Mouse (Mus musculus) heart, embryonic 16.5 days (tissue): ENCODE measurements at regions not wholly inside any gene's neighbourhood (a gene's known extent, or its start where the extent isn't known, plus 50 kb on each side); places are given as distances from the start of the nearest gene placed in this dataset.

Experiments
- ATAC-seq: fragments of 200-750 bp; cut with Nextera tagmentation; replicated peaks from 2 replicates; pipeline ENCODE4 v1.8.0; 2017; ENCODE audit warnings: moderate number of reproducible peaks; ENCODE audit not compliant: insufficient read depth, low FRiP score; ENCODE audit errors: extremely low read depth
- H3K27ac ChIP-seq: fragments of 300-500 bp; sonication (generic); 2 replicates; pipeline ENCODE4 v1.5.1; 2014; ENCODE audit warnings: mild to moderate bottlenecking, low read length, control low read depth, moderate library complexity
- H3K27me3 ChIP-seq: fragments of 300-500 bp; sonication (generic); 2 replicates; pipeline ENCODE4 v1.6.1; 2014; ENCODE audit warnings: low read length, mixed read lengths; ENCODE audit not compliant: control insufficient read depth, insufficient read depth
- H3K36me3 ChIP-seq: fragments of 300-500 bp; sonication (generic); 2 replicates; pipeline ENCODE4 v1.6.1; 2014; ENCODE audit not compliant: control insufficient read depth, insufficient read depth
- H3K4me1 ChIP-seq: fragments of 300-500 bp; sonication (generic); 2 replicates; pipeline ENCODE4 v1.6.1; 2014; ENCODE audit warnings: low read length, mixed read lengths; ENCODE audit not compliant: control insufficient read depth, insufficient read depth
- H3K4me2 ChIP-seq: fragments of 300-500 bp; sonication (generic); 2 replicates; pipeline ENCODE4 v1.6.1; 2014; ENCODE audit warnings: low read depth, mild to moderate bottlenecking, control low read depth, low read length
- H3K4me3 ChIP-seq: fragments of 300-500 bp; sonication (generic); 2 replicates; pipeline ENCODE4 v1.5.1; 2014; ENCODE audit warnings: mild to moderate bottlenecking, control low read depth, low read length
- H3K9ac ChIP-seq: fragments of 300-500 bp; sonication (generic); 2 replicates; pipeline ENCODE4 v1.6.1; 2014; ENCODE audit warnings: low read length, control low read depth
- H3K9me3 ChIP-seq: fragments of 300-500 bp; sonication (generic); replicated peaks from 2 replicates; pipeline ENCODE4 v1.6.1; 2016; ENCODE audit warnings: low read length; ENCODE audit not compliant: control insufficient read depth
- WGBS: fragments of 180-500 bp; shearing (Covaris S2); extraction: QIAGEN DNeasy Blood & Tissue Kit; methylation state at CpG from one replicate; pipeline ENCODE4 v1.1.7; 2014; 5-methylcytosine and 5-hydroxymethylcytosine counted together

GRCm38 (mm10) chr11:114370708-114371107 lies 297.6 kb upstream of the Rpl38 start:
- H3K27me3 ChIP-seq: no peaks in the 10 kb centered on the region
- H3K4me2 ChIP-seq: peak overlapping the region; percentile 36
- H3K9ac ChIP-seq: no peak overlapping the region
- no peak overlapping the region for H3K4me3 ChIP-seq
- ATAC-seq: no peak
- H3K27ac ChIP-seq: no peak overlapping the region
- H3K9me3 ChIP-seq: no peaks in the 10 kb centered on the region
- H3K4me1 ChIP-seq: no peaks in the 10 kb centered on the region
- no peaks in the 10 kb centered on the region for H3K36me3 ChIP-seq
- 30% methylated on average over 10 of the region's 10 CpGs for WGBS

GRCm38 (mm10) chr11:114367779-114368178 lies 300.5 kb upstream of the Rpl38 start:
- H3K9ac ChIP-seq: no peak overlapping the region
- no peak overlapping the region for H3K4me3 ChIP-seq
- H3K27me3 ChIP-seq: no peaks in the 10 kb centered on the region
- H3K36me3 ChIP-seq: no peaks in the 10 kb centered on the region
- 70% methylated on average over 8 of the region's 8 CpGs for WGBS
- no peaks in the 10 kb centered on the region for H3K4me1 ChIP-seq
- H3K4me2 ChIP-seq: no peak overlapping the region
- H3K9me3 ChIP-seq: no peaks in the 10 kb centered on the region
- H3K27ac ChIP-seq: no peak overlapping the region
- no peak for ATAC-seq

- 77% methylated on average over 8 of the region's 8 CpGs for WGBS
- ATAC-seq: no peak
- H3K27me3 ChIP-seq: no peaks in the 10 kb centered on the region
Observed at GRCm38 (mm10) chr11:114360946-114361345, 294.1 kb upstream of the Sdk2 start.

DNA sequence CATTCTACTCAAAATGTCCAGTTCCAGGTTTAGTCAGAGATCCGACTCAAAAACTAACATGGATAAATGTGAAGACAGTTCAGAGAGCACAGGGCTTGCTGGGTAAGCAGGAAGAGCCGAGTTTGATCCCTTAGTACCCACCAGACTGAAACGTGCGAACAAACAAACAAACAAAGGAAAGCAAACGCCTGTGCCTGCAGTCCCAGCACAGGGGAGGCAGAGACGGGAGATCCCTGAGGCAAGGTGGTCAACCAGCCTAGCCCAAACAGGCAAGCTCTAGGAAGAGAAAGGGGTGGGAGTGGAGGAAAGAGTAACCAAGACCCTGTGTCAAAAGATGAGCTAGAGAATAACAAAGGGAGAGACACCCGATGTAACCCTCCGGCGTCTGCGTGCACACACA lies 293.5 kb upstream of the Sdk2 start:
- no peaks in the 10 kb centered on the region for H3K27me3 ChIP-seq
- H3K27ac ChIP-seq: no peak overlapping the region
- H3K9me3 ChIP-seq: 0 out of 2 replicates have a peak, but pooled peaks cover 2% of the 10 kb centered on the region
- H3K4me3 ChIP-seq: no peak overlapping the region
- no peak overlapping the region for H3K9ac ChIP-seq
- WGBS: 80% methylated on average over 10 of the region's 10 CpGs
- no peak for ATAC-seq
- no peaks in the 10 kb centered on the region for H3K4me1 ChIP-seq
- no peak overlapping the region for H3K4me2 ChIP-seq
- no peaks in the 10 kb centered on the region for H3K36me3 ChIP-seq

More at GRCm38 (mm10) chr11:114360946-114361345, 294.1 kb upstream of the Sdk2 start:
- Histone ChIP-seq H3K4me3 (no peak overlapping the region), H3K36me3 (no peaks in the 10 kb centered on the region), H3K9me3 (0 out of 2 replicates have a peak, but pooled peaks cover 2% of the 10 kb centered on the region), H3K27ac (no peak overlapping the region), H3K4me2 (no peak overlapping the region), H3K9ac (no peak overlapping the region), H3K4me1 (no peaks in the 10 kb centered on the region)

- no peak overlapping the region for H3K4me2 ChIP-seq
- H3K27ac ChIP-seq: 0 out of 2 replicates have a peak overlapping the region, but pooled peaks have one; percentile 35
- 42% methylated on average over 4 of the region's 4 CpGs for WGBS
- peaks cover 2% of the 10 kb centered on the region; the same call in 1 of the 2 replicates for H3K4me1 ChIP-seq
- no peak overlapping the region for H3K9ac ChIP-seq
- H3K36me3 ChIP-seq: no peaks in the 10 kb centered on the region
- no peak overlapping the region for H3K4me3 ChIP-seq
- no peaks in the 10 kb centered on the region for H3K27me3 ChIP-seq
- ATAC-seq: no peak
- H3K9me3 ChIP-seq: no peaks in the 10 kb centered on the region
Observed at GRCm38 (mm10) chr11:114352146-114352795, 285.4 kb upstream of the Sdk2 start.

DNA sequence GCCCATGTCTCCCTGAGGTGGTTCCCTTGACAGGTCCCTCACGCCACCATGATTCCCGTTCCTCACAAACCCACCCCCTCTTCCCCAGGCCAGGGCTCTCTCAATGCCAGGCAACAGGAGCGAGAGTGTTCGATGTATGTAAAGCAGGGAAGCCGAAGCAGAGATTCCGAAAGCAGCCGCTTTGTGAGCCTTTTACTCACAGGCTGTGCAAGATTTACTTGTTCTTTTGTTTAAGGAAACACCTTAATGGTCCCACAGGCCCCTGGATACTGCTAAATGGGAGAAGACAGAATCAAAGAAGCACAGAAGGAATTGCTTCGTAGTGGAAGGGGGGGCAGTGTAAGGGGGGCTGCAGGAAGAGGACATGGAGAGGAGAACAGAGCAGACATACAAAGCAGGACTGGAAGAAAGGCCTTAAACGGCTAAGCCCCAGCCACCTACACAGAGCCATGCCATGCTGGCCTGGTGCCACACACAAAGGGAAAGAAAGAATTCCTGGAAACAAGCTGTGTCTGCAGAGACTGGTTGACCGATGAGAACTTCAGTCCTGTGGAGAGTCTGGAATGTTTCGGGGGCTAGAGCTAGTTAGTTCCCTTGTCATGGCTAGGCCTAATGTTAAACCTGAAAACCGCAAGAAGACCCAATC lies 270.1 kb upstream of the Sdk2 start:
- 73% methylated on average over 12 of the region's 12 CpGs for WGBS

GRCm38 (mm10) chr11:114335950-114336838 lies 269.3 kb upstream of the Sdk2 start:
- Histone ChIP-seq H3K4me2 (no peak overlapping the region), H3K27ac (no peak overlapping the region), H3K4me1 (0 out of 2 replicates have a peak, but pooled peaks cover 4% of the 10 kb centered on the region), H3K36me3 (no peaks in the 10 kb centered on the region), H3K4me3 (no peak overlapping the region), H3K27me3 (no peaks in the 10 kb centered on the region), H3K9me3 (no peaks in the 10 kb centered on the region), H3K9ac (no peak overlapping the region)
- 53% methylated on average over 10 of the region's 10 CpGs for WGBS
- no peak for ATAC-seq

More for the DNA sequence above, 270.1 kb upstream of the Sdk2 start:
- H3K36me3 ChIP-seq: no peaks in the 10 kb centered on the region
- no peak overlapping the region for H3K4me3 ChIP-seq
- no peak overlapping the region for H3K9ac ChIP-seq
- ATAC-seq: no peak
- 0 out of 2 replicates have a peak, but pooled peaks cover 4% of the 10 kb centered on the region for H3K4me1 ChIP-seq
- no peaks in the 10 kb centered on the region for H3K9me3 ChIP-seq
- no peak overlapping the region for H3K27ac ChIP-seq
- H3K4me2 ChIP-seq: no peak overlapping the region
- no peaks in the 10 kb centered on the region for H3K27me3 ChIP-seq

DNA sequence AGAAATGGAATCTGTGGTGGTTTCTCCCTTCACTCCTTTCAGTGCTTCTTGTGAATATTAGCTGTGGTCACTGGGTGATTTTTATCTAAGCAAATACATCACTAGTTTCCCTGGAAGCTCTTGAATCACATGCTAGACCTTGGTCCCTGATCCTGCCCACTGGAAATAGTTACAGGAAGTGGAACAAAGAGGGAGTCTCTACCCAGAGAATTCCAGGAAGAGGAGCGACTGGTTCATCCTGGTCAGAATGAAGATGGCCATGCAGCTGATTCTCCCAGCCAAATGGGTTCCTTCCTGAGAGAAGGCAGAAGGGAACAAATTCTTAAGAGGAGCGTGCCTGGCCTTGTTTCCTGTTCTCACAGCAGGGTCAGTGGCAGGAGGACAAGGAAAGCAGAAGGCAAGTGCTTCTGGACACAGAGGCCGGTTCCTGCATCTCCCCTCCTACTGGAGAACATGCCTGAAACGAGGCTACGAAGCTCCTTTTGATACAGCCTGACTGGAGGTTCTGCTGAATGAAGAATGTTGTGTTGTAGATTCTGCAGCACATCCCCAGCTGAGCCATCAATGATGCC lies 264.8 kb upstream of the Sdk2 start:
- peak; percentile 41; the same call in 1 of the 2 replicates for ATAC-seq
- Histone ChIP-seq H3K27ac (peak overlapping the region; percentile 61), H3K9me3 (no peaks in the 10 kb centered on the region), H3K4me2 (no peak overlapping the region), H3K27me3 (no peaks in the 10 kb centered on the region), H3K9ac (no peak overlapping the region), H3K36me3 (no peaks in the 10 kb centered on the region), H3K4me1 (0 out of 2 replicates have a peak, but pooled peaks cover 4% of the 10 kb centered on the region), H3K4me3 (no peak overlapping the region)
- WGBS: 58% methylated on average over 5 of the region's 5 CpGs
